Mouse (Mus musculus): ENCODE results near the gene Exosc5.
A peak's percentile ranks its signal among the peaks of the same experiment; 100 is the strongest.

Gene Exosc5

DNA sequence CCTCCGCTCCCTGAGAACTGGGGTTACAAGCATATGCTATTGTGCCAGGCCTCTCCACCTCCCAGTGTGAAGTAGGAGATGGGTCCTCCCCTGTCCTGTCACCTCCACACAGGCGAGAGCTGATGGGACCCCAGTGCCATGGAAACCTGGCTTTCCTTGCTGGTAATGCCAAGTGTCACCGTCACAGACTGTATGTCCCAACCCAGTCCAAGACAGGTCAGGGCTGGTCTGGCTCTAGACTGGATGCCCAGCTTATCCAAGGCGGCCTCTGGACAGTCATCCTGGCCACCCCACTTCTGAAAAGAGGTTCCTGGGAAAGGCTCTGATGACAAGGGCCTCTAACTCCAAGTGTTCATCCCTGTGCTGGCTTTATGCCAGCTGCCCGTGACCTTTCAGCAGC, 21.9 kb upstream of the Exosc5 start:
- no peak for DNase-seq (ENCODE audit: low spot score)

- DNase-seq (ENCODE audit: low spot score): no peak
Observed at GRCm38 (mm10) chr7:25639754-25640153, 19.2 kb upstream of the Exosc5 start.

DNA sequence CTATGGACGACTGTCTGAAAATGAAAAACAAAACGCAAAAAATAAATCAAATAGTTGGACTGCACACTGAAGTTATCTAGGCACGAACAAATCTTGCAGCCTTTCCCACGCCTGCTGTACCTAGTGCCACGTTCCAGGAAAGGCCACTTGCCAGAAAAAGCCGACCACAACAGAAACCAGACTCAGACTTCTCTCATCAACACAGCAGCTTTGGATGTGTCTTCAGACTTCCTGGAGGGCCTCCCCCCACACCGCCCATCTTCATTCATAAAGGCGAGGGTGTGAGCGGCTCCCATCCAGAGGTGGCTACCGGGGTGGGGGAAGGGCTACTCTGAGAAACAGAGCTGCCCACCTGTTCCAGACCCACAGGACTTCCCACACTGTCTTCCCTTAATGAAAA, 14.8 kb upstream of the Exosc5 start:
- DNase-seq (ENCODE audit: low spot score): no peak

DNA sequence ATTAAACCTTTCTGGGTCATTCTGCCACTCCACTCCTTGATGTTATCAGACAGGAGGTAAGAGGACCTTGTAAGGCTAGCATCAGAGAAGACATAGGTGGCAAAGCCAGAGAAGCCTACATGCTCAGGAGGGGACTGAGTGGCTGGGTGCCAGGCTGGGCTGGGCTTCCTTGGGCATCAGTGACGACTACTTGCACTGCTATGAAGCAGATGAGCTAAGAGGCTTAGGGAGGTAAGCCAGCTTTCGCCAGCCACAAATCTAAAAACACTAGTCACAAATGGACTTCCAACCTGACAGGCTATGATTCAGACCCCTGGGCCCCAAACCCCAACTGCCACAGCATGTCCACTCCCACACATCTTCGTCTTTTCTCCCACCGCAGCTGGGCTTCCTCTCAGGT, 14.3 kb upstream of the Exosc5 start:
- no peak for DNase-seq (ENCODE audit: low spot score)

DNA sequence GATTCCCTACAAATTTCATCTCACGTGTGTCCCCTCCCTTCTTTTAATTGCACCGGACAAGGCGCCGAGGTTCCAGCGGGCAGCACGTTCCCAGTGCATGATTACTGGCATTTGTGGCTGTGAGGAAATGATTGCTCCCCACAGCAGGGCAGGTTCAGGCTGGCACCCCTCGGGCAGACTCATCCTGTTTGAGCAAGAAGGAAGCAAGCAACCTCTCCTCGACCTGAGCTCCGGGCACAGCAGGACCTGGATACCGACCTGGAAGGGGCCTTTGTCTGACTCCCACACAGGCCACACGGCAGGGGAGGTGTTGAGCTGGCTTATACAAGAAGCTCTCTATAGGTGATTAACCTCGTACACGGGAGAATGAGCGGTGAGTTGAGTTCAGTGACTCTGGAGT, 13.9 kb upstream of the Exosc5 start:
- DNase-seq (ENCODE audit: low spot score): no peak

DNA sequence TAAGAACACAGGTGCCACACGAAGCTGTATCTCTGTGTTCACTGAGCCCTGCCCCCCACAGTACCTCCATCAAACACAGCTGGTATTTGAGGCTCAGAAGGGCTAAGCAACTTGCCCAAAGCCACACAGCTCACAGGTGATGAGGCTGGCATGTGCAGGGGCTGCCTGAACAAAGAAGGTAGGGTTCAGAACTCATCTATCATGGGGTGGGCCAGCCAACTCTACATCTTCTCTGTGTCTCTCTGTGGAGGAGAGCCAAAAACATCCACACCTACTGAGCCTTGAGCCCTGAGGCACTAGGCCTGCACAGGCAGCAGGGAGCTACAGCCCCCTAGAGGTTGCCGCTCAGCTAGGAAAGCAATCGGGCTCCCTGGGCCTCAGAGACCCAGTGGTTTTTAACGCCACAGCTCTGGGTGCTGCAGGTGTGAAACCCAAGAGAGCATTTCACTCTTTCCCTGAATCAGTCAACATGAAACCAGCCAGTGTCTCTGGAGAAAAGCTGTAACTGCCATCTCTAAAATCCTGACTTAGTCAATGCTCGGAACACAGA, 11.3 kb upstream of the Exosc5 start:
- DNase-seq (ENCODE audit: low spot score): peak; percentile 33

GRCm38 (mm10) chr7:25649839-25650238, 9.1 kb upstream of the Exosc5 start:
- no peak for DNase-seq (ENCODE audit: low spot score)

DNA sequence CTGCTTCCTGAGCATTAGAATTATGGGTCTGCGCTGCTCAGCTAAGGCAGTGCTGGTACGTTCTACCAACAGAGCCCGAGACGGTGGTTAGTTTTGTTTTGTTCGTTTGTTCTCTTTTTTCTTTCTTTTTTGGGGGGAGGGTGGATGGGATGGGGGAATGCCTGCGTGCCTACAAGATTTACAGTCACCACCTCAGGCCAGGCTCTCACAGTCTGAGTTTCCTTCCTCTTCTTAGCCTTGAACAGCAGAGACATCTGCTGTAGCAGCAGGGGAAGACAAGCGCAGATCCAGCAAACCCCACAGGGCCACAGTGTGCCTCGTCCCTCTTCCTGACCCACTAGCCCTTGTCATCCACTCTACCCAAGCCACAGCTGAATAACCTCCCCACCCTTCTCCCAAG, 7.7 kb upstream of the Exosc5 start:
- no peak for DNase-seq (ENCODE audit: low spot score)

DNA sequence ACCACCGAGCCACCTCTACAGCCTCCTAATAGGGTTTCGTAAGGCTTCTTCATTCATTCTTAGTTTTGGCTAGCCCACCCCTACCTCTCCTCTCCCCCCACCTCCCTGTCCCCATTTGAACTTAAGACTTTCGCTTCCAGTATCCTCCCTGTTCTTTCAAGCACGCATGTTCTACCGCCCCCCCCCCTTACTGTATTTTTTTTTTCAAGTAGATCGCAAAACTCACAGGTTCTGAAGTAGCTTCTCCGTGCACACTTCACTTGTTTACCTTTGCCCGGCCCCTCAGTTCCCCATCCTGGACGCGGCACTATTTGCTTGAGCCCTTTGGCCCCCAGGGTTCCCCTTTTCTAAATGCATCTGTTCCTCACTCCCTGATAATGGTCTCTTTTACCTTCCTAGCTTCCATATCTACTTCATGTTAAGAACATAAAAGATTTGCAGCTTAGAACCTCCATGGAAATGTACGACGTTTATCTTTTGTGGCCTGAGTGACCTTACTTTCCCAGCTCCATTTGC, 6.7 kb upstream of the Exosc5 start:
- DNase-seq (ENCODE audit: low spot score): no peak

DNA sequence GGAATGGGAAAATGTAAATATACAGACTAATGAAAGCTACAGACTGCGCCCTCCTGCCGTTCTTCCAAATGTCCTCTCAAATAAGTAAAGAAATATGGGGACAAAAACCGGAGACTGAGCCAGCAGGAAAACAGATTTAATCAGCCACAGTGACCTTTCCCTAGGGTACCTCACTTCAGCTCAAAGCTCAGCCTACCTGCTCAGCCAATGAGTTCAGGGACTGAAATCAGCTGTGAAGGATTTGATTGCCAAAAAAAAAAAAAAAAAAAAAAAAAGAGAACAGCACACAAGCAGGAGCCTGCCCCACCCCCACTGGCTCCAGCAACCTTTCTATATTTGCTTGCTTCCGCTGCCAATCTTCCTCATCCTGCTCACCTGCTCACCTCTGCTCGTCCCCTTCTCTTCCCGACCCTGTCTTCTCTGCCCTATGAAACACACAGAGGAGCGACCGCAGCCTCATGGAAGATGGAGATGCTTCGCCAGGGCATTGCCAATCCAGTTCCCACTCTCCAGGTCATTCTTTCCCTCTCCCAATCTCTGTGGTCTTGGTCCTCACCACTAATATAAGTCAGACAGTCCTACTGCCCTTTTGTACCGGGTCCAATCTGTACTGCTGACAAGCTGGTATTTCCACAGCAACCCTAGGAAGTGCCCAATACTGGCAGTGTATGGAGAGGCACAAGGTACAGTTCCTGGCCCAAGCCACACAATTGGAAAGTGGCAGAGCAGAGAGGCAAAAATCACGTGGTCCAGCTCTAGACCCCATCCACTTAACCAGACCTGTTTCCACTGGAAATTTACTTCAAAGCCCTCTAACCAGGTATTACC, 3.1 kb upstream of the Exosc5 start:
- DNase-seq (ENCODE audit: low spot score): no peak

DNA sequence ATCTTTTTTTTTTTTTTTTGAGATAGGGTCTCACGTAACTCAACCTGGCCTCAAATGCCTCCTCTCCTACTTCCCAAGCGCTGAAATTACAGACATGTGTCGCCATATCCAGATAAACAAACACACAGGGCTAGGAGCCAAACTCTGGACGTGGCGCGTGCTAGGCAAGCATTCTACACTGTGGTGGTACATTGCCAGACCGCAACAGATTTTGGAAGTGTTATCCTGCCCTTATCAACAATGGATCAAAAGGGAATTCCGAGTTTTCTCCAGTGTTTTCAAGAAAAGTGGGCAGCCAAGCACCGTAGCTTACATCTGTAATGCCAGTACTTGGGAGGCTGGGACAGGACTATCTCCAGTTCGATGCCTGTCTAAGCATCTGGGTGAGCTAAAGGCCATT, 1.2 kb upstream of the Exosc5 start:
- DNase-seq (ENCODE audit: low spot score): no peak

DNA sequence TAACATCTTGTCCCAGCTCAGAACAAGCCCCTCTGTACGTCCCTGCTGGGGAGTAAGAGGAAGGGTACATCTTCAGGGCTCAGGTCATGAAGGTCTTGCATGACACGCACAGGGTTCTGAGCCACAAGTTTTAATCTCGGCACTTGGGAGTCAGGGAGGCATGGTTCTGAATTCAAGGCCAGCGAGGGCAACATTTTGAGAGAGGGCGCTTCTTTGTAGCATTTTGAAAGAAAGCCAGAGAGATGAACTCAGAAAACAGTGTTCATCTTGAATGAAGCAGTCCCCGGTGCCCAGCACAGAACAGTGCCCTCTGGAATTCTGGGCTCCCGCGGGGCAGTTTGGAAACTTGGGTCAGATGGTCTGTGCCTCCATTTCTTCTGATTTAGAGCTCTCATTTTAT, 7.4 kb downstream of the Exosc5 start:
- DNase-seq (ENCODE audit: low spot score): no peak

- DNase-seq (ENCODE audit: low spot score): no peak
Observed at GRCm38 (mm10) chr7:25669158-25669557, 10.2 kb downstream of the Exosc5 start.

DNA sequence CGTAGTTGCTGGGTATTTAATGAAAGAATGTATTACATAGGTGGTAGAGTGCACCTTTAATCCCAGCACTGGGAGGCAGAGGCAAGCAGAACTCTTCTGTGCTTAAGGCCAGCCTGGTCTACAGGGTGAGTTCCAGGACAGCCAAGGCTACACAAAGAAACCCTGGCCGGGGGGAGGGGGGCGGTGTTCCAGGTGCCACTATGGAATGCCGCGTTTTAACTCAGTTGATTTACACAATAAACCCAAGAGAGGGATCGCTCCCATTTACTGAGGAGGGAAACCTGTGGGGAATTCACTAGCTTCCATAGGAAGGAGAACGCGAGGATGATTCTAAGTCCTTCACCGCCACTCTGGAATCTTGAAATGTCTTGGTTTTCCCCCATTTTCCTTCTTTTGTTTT, 10.7 kb downstream of the Exosc5 start:
- DNase-seq (ENCODE audit: low spot score): no peak

- no peak for DNase-seq (ENCODE audit: low spot score)
Observed at GRCm38 (mm10) chr7:25670096-25670495, 11.1 kb downstream of the Exosc5 start.

DNA sequence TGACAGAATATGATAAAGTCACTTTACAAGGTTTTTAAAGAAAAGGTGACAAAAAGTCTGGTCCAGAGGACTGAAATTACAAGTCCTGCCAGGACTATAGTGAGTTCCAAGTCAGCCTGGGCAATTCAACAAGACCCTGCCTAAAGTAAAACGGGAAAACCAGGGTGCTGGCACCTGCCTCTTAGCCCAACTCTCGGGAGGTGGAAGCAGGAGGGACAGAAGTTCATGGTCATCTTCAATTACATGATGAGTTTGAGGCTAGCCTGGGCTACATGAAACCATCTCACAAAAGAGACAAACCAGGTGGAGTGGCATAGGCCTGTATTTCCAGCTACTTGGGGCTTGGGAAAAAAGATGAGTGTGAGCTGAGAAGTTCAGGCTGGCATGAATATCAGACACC, 12.7 kb downstream of the Exosc5 start:
- no peak for DNase-seq (ENCODE audit: low spot score)

- no peak for DNase-seq (ENCODE audit: low spot score)
Observed at GRCm38 (mm10) chr7:25672442-25672841, 13.5 kb downstream of the Exosc5 start.

GRCm38 (mm10) chr7:25674297-25674696, 15.3 kb downstream of the Exosc5 start:
- DNase-seq (ENCODE audit: low spot score): no peak

DNA sequence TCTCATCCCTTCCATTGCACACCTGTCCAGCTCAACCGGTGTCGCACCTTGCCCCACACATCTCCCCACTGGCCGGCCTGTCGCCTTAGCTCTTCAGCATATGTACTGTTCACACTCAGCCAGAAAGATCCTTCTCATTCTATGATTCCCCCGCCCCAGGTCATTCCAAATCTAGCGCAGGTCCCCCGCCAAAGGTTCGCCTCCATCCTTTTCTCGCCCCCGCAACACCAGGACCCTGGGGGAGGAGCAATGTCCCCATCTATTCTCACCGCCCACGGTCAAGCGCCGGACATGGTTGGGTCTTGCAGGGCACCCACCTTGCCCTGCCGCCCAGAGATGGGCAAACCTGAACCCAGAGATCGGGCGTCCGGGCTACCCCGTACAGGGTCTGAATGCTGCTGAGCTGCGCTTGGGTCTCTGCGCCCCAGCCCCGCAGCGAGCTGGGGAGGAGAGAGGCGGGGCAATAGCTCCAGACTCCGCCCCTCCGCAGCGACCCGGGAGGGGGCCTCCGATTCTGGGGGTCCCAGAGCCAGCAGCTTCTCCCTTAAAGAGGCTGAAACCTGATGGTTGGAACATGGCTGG, 15.8 kb downstream of the Exosc5 start, which contains the start of gene Tmem91:
Gene Tmem91, minus strand, starts transcription at position 448 of the 582 bp plus-strand sequence.
- DNase-seq (ENCODE audit: low spot score): no peak

- no peak for DNase-seq (ENCODE audit: low spot score)
Observed at GRCm38 (mm10) chr7:25675405-25675804, 16.4 kb downstream of the Exosc5 start.

GRCm38 (mm10) chr7:25676085-25676781, 17.3 kb downstream of the Exosc5 start:
- no peak for DNase-seq (ENCODE audit: low spot score)

GRCm38 (mm10) chr7:25677013-25677412, 18.0 kb downstream of the Exosc5 start:
- no peak for DNase-seq (ENCODE audit: low spot score)

GRCm38 (mm10) chr7:25679971-25680370, 21.0 kb downstream of the Exosc5 start:
- DNase-seq (ENCODE audit: low spot score): no peak
